Mouse (Mus musculus): ENCODE data around the gene Eno2.

DNA sequence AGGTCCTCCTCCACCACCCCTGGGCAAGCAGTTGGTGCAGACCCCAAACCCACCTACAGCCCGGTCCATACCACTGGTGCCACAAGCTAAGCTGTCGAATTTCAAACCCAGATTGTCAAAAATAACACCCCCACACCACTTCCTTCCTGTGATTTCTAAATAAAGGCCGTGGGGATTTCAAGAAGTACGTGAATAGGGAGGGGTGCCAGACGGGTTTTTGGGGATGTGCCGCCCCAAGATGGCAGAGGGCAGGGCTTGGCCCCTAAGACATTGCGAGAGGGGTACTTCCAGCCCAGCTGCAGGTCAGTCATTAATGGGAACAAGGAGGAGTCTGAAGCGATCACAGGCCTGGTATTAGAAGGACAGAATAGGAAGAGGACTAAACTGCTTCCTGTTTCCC, 45.9 kb downstream of the Eno2 start:
- TF ChIP-seq POLR2A (IDR thresholded peaks at IDR 0.05; ENCODE audit: low read depth, low read length) = peak; percentile 16; the same call in 1 of the 2 replicates
- TF ChIP-seq ETS1 (conservative IDR thresholded peaks at IDR 0.05; ENCODE audit: low read depth, low read length) = peak; percentile 57
- no peak for TF ChIP-seq CTCF (conservative IDR thresholded peaks at IDR 0.05 in 1 of 2, IDR thresholded peaks at IDR 0.05 in 1 of 2; ENCODE audit: low read depth in 2 of 2, low read length in 2 of 2)
- TF ChIP-seq EP300 (IDR thresholded peaks at IDR 0.05; ENCODE audit: low read length) = peak; percentile 43
- TF ChIP-seq ZKSCAN1 (IDR thresholded peaks at IDR 0.05; ENCODE audit: borderline replicate concordance, low read depth, low read length) = no peak
- TF ChIP-seq E2F4 (IDR thresholded peaks at IDR 0.05; ENCODE audit: insufficient replicate concordance, low read depth, low read length) = no peak
- no peak for TF ChIP-seq HCFC1 (IDR thresholded peaks at IDR 0.05; ENCODE audit: low read depth, low read length)
- TF ChIP-seq ZMIZ1 (IDR thresholded peaks at IDR 0.05; ENCODE audit: low read depth, low read length) = no peak
- peak; percentile 58 for TF ChIP-seq BHLHE40 (IDR thresholded peaks at IDR 0.05; ENCODE audit: low read depth, low read length)
- no peak for TF ChIP-seq GABPA (IDR thresholded peaks at IDR 0.05; ENCODE audit: insufficient replicate concordance, low read depth, low read length)
- TF ChIP-seq MAZ (IDR thresholded peaks at IDR 0.05; ENCODE audit: low read depth, low read length) = peak; percentile 65; the same call in 1 of the 2 replicates
- TF ChIP-seq KAT2A (IDR thresholded peaks at IDR 0.05; ENCODE audit: insufficient replicate concordance, low read length) = no peak
- no peak for TF ChIP-seq MXI1 (IDR thresholded peaks at IDR 0.05; ENCODE audit: low read depth, low read length)
